Mouse (Mus musculus) liver, embryonic 14.5 days (tissue): ENCODE data around the gene Lin52.

Experiments used
- CTCF ChIP-seq: IDR thresholded peaks from 2 replicates; pipeline ENCODE4 v1.5.1; 2016; ENCODE audit warnings: antibody characterized with exemption, low read depth, control low read depth
- EP300 ChIP-seq: IDR thresholded peaks from 2 replicates; pipeline ENCODE4 v1.6.1; 2016; ENCODE audit warnings: antibody characterized with exemption, low read depth

DNA sequence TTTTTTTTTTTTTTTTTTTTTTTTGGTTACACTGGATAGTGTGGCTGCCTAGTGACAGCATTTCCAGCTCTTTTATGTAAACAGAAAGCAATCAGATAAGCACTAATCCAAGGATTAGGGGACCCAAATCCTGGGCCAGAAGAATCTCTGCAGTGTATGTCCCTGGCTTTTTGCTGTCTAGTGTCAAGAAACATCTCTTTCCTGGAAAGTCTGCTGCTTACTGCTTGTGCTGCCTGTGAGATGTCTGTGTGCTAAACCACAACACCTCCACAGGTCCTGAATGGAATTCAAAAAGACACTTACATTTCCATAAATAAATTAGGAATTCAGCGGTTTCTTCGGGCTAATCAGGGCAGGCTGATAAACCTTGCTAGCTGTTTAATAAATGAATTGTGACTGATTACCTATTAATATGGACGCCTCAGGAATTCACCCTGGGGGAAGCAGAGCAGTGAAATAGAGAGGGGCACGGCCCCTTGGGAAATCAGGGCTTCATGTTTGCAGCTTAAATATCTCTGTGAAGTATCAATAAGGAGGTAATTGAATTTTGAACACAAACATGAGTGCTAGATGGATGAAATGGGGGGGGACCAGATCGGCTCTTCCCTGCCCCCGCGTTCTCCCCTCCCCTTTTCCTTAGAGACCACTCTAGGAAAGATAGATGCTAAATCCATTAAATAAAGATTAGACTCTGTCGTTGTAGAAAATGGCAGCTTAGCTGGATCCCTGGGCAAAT lies 49.5 kb downstream of the Lin52 start:
- TF ChIP-seq EP300 (no peak), CTCF (no peak)
